Mouse (Mus musculus): ENCODE measurements around the gene Tha1. TPM values are rescaled to one million over a fixed set of nuclear protein-coding genes. Genes with fewer than 3 reads are reported as not detected.

Tha1 gene
- polyA plus RNA-seq, 1 experiment from 2014 or later: 2.5 TPM

DNA sequence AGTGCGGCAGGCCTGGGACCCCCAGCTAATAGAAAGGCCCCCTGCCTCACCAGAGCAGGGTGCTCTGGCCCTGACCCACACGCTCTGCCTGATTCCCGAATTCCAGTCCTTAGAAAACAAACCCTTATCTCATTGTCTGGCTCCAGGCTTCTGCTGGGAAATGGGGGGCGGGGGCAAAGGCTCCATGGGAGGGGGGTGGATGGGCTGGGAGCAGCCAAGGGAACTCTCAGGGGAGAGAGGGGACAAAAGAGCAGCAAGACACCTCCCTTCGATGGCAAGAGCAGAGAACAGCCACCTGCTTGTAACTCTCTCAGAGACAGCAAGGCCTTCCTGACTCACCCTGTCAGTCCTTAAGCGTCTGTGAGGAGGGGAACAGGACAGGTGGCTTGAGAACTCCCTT, 2.4 kb upstream of the Tha1 start:
- WGBS: 21% methylated on average over 6 of the region's 6 CpGs
- no peak overlapping the region for H3K9ac ChIP-seq

GRCm38 (mm10) chr11:117874419-117874818, 1.1 kb upstream of the Tha1 start:
- H3K27me3 ChIP-seq (ENCODE audit: control insufficient read depth, insufficient read depth, low read length): no peaks in the 10 kb centered on the region
- H3K9me3 ChIP-seq (ENCODE audit: control insufficient read depth, low read length): no peaks in the 10 kb centered on the region
- ATAC-seq (ENCODE audit: low FRiP score) (no peak), DNase-seq (ENCODE audit: low spot score) (no peak)
- peaks cover 27% of the 10 kb centered on the region for H3K4me1 ChIP-seq (replicated peaks; ENCODE audit: control insufficient read depth, insufficient read depth, low read length)
- H3K36me3 ChIP-seq (replicated peaks; ENCODE audit: control insufficient read depth, insufficient read depth): no peaks in the 10 kb centered on the region
- no peak overlapping the region for H3K9ac ChIP-seq
- WGBS: 58% methylated on average over 4 of the region's 4 CpGs
- H3K27ac ChIP-seq: no peak overlapping the region
- H3K4me2 ChIP-seq (replicated peaks): no peak overlapping the region
- no peak overlapping the region for H3K4me3 ChIP-seq (replicated peaks; ENCODE audit: low read length)

More for the DNA sequence above, 2.4 kb upstream of the Tha1 start:
- Histone ChIP-seq H3K4me3 (replicated peaks; ENCODE audit: low read length) (no peak overlapping the region), H3K27me3 (ENCODE audit: control insufficient read depth, insufficient read depth, low read length) (no peaks in the 10 kb centered on the region), H3K27ac (no peak overlapping the region), H3K4me2 (replicated peaks) (no peak overlapping the region), H3K9me3 (ENCODE audit: control insufficient read depth, low read length) (no peaks in the 10 kb centered on the region), H3K36me3 (replicated peaks; ENCODE audit: control insufficient read depth, insufficient read depth) (no peaks in the 10 kb centered on the region), H3K4me1 (replicated peaks; ENCODE audit: control insufficient read depth, insufficient read depth, low read length) (peaks cover 27% of the 10 kb centered on the region)
- no peak for ATAC-seq (ENCODE audit: low FRiP score)
- no peak for DNase-seq (ENCODE audit: low spot score)

GRCm38 (mm10) chr11:117871911-117872584, 1.2 kb downstream of the Tha1 start:
- Histone ChIP-seq H3K9ac (no peak overlapping the region), H3K36me3 (replicated peaks; ENCODE audit: control insufficient read depth, insufficient read depth) (no peaks in the 10 kb centered on the region), H3K27me3 (ENCODE audit: control insufficient read depth, insufficient read depth, low read length) (no peaks in the 10 kb centered on the region), H3K4me1 (replicated peaks; ENCODE audit: control insufficient read depth, insufficient read depth, low read length) (peaks cover 11% of the 10 kb centered on the region; the same call in 1 of the 2 replicates), H3K9me3 (ENCODE audit: control insufficient read depth, low read length) (no peaks in the 10 kb centered on the region), H3K27ac (no peak overlapping the region), H3K4me2 (replicated peaks) (no peak overlapping the region), H3K4me3 (replicated peaks; ENCODE audit: low read length) (no peak overlapping the region)
- no peak for DNase-seq (ENCODE audit: low spot score)
- ATAC-seq (ENCODE audit: low FRiP score): no peak
- WGBS: 67% methylated on average over 12 of the region's 12 CpGs

DNA sequence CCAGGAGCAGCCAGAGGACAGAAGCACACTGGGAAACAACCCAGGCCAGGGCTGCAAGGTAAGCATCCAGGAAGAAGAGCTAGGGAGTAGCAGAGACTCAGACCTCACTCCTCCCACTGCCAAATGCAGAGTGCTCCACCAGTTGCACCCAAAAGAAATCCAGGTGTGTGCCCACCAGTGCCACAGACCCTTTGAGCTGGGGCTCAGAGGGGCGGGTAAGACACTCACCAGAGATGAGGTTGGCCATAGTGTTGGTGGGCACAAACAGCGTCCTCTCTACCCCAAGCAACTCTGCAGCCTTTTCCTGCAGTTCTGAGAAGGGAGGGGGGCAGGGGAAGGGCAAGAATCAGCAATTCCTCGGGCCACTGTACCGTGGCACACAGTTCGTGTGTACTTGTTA, 1.9 kb downstream of the Tha1 start:
- no peaks in the 10 kb centered on the region for H3K9me3 ChIP-seq (ENCODE audit: control insufficient read depth, low read length)
- H3K36me3 ChIP-seq (replicated peaks; ENCODE audit: control insufficient read depth, insufficient read depth): no peaks in the 10 kb centered on the region
- H3K9ac ChIP-seq: no peak overlapping the region
- no peak overlapping the region for H3K4me3 ChIP-seq (replicated peaks; ENCODE audit: low read length)
- DNase-seq (ENCODE audit: low spot score): no peak
- no peaks in the 10 kb centered on the region for H3K27me3 ChIP-seq (ENCODE audit: control insufficient read depth, insufficient read depth, low read length)
- H3K27ac ChIP-seq: no peak overlapping the region
- H3K4me2 ChIP-seq (replicated peaks): no peak overlapping the region
- peaks cover 15% of the 10 kb centered on the region; the same call in 1 of the 2 replicates for H3K4me1 ChIP-seq (replicated peaks; ENCODE audit: control insufficient read depth, insufficient read depth, low read length)
- WGBS: 70% methylated on average over 5 of the region's 5 CpGs
- ATAC-seq (ENCODE audit: low FRiP score): no peak

GRCm38 (mm10) chr11:117870688-117871365, 2.5 kb downstream of the Tha1 start:
- ATAC-seq (ENCODE audit: low FRiP score) (peak; percentile 33; the same call in 1 of the 2 replicates), DNase-seq (ENCODE audit: low spot score) (peak; percentile 92)
- no peaks in the 10 kb centered on the region for H3K27me3 ChIP-seq (ENCODE audit: control insufficient read depth, insufficient read depth, low read length)
- H3K36me3 ChIP-seq (replicated peaks; ENCODE audit: control insufficient read depth, insufficient read depth): no peaks in the 10 kb centered on the region
- H3K4me1 ChIP-seq (replicated peaks; ENCODE audit: control insufficient read depth, insufficient read depth, low read length): peaks cover 21% of the 10 kb centered on the region; the same call in 1 of the 2 replicates
- no peak overlapping the region for H3K27ac ChIP-seq
- H3K9ac ChIP-seq: peak overlapping the region; percentile 35; the same call in 1 of the 2 replicates
- 37% methylated on average over 12 of the region's 12 CpGs for WGBS
- no peaks in the 10 kb centered on the region for H3K9me3 ChIP-seq (ENCODE audit: control insufficient read depth, low read length)
- H3K4me2 ChIP-seq (replicated peaks): 0 out of 2 replicates have a peak overlapping the region, but pooled peaks have one; percentile 7
- H3K4me3 ChIP-seq (replicated peaks; ENCODE audit: low read length): no peak overlapping the region

DNA sequence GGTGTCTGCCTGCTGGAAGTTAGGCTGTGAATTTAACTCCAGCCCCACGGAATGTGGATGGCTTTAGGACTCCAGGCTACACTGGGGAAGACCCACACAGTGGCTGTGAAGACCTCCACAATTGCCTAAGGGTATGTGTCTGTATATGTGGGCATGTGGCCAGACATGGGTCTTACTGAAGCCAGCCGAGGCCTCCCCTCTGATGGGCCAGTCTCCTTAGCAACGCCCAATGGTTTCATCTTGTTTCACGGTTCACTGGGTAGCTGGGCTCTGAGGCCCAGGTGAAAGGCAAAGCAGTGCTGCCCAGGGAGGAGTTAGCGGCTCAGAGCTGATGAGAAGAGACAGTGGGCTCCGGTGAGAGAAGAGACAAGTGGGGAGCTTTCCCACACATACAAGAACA, 7.3 kb downstream of the Tha1 start:
- no peak overlapping the region; the same call in 1 of the 2 replicates for H3K9ac ChIP-seq

GRCm38 (mm10) chr11:117864805-117865204, 8.5 kb downstream of the Tha1 start:
- Histone ChIP-seq H3K27ac (no peak overlapping the region), H3K4me1 (replicated peaks; ENCODE audit: control insufficient read depth, insufficient read depth, low read length) (peaks cover 12% of the 10 kb centered on the region; the same call in 1 of the 2 replicates), H3K36me3 (replicated peaks; ENCODE audit: control insufficient read depth, insufficient read depth) (no peaks in the 10 kb centered on the region), H3K9me3 (ENCODE audit: control insufficient read depth, low read length) (no peaks in the 10 kb centered on the region), H3K27me3 (ENCODE audit: control insufficient read depth, insufficient read depth, low read length) (peaks cover 15% of the 10 kb centered on the region; the same call in 1 of the 2 replicates), H3K4me2 (replicated peaks) (no peak overlapping the region), H3K4me3 (replicated peaks; ENCODE audit: low read length) (no peak overlapping the region), H3K9ac (no peak overlapping the region)
- DNase-seq (ENCODE audit: low spot score) (no peak), ATAC-seq (ENCODE audit: low FRiP score) (no peak)
- 61% methylated on average over 2 of the region's 2 CpGs for WGBS

More for the DNA sequence above, 7.3 kb downstream of the Tha1 start:
- ATAC-seq (ENCODE audit: low FRiP score) (peak; percentile 13; the same call in 1 of the 2 replicates), DNase-seq (ENCODE audit: low spot score) (no peak)
- H3K4me3 ChIP-seq (replicated peaks; ENCODE audit: low read length): no peak overlapping the region
- H3K4me2 ChIP-seq (replicated peaks): no peak overlapping the region
- no peaks in the 10 kb centered on the region for H3K36me3 ChIP-seq (replicated peaks; ENCODE audit: control insufficient read depth, insufficient read depth)
- H3K27ac ChIP-seq: peak overlapping the region; percentile 43; the same call in 1 of the 2 replicates
- H3K27me3 ChIP-seq (ENCODE audit: control insufficient read depth, insufficient read depth, low read length): peaks cover 9% of the 10 kb centered on the region; the same call in 1 of the 2 replicates
- no peaks in the 10 kb centered on the region for H3K9me3 ChIP-seq (ENCODE audit: control insufficient read depth, low read length)
- peaks cover 12% of the 10 kb centered on the region; the same call in 1 of the 2 replicates for H3K4me1 ChIP-seq (replicated peaks; ENCODE audit: control insufficient read depth, insufficient read depth, low read length)
- 9% methylated on average over 6 of the region's 6 CpGs for WGBS

DNA sequence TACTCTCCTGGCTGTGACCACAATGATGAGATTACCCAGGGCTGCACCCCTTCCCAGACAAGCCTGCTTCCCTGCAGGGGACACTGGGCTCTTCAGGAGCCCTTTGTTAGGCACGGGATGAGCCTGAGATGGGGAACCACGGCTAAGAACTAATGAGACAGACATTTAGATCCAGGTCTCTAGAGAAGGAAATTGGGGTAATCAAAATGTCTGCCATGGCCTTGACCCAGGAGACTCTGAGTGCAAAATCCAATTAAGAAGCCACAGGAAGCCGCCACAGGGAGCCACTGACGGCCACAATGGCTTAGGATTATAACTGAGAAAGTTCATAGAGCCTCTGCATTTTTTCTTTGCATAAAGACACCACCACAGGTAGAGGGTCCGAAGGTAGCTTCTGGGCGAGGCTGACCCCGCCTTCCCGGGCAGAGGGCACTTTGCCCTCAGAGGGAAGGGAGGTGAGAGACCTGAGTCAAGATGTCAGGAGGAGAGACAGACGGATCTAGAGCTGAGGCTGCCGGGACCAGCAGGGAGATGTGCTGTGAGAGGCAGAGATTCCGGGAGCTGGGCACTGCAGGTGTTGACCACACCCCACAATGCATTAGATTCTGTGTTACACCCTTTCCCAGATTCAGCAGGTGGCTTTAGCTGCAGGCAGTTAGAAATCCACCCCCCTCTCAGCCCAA, 10.0 kb downstream of the Tha1 start:
- Histone ChIP-seq H3K27me3 (ENCODE audit: control insufficient read depth, insufficient read depth, low read length) (peaks cover 15% of the 10 kb centered on the region; the same call in 1 of the 2 replicates), H3K4me2 (replicated peaks) (no peak overlapping the region), H3K4me3 (replicated peaks; ENCODE audit: low read length) (no peak overlapping the region), H3K27ac (no peak overlapping the region), H3K4me1 (replicated peaks; ENCODE audit: control insufficient read depth, insufficient read depth, low read length) (peaks cover 12% of the 10 kb centered on the region; the same call in 1 of the 2 replicates), H3K9me3 (ENCODE audit: control insufficient read depth, low read length) (no peaks in the 10 kb centered on the region), H3K36me3 (replicated peaks; ENCODE audit: control insufficient read depth, insufficient read depth) (no peaks in the 10 kb centered on the region), H3K9ac (no peak overlapping the region)
- no peak for ATAC-seq (ENCODE audit: low FRiP score)
- no peak for DNase-seq (ENCODE audit: low spot score)
- WGBS: 35% methylated on average over 11 of the region's 11 CpGs

DNA sequence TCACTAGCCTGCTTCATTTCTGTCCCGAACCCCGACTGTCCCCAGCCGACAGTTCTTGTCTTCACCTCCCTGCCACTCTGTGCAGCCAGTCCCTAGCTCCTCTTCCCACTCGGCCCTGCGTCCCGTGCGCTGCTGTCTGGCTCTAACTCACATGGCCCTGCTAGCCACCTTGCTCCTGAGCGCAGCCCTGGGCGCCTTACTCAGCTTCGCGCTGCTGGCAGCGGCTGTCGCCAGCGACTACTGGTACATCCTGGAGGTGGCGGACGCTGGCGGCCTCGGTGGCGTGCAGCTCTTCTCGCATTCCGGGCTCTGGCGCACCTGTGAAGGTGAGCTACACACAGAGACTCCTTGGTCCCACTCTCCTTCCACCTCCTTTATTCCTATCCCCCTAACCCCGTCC, 12.7 kb downstream of the Tha1 start, which contains the start of gene Tmem235:
Tmem235 (plus strand) TSS at position 152 of the 400 bp plus-strand sequence.
- 5% methylated on average over 23 of the region's 23 CpGs for WGBS

More for the DNA sequence above, 12.7 kb downstream of the Tha1 start, which contains the start of gene Tmem235:
- DNase-seq (ENCODE audit: low spot score) (no peak), ATAC-seq (ENCODE audit: low FRiP score) (no peak)
- no peak within 1 kb of the TSS for H3K9ac ChIP-seq
- H3K4me1 ChIP-seq (replicated peaks; ENCODE audit: control insufficient read depth, insufficient read depth, low read length): no peaks in the 10 kb centered on the region
- H3K9me3 ChIP-seq (ENCODE audit: control insufficient read depth, low read length): no peaks in the 10 kb centered on the region
- H3K4me2 ChIP-seq (replicated peaks): 0 out of 2 replicates have a peak within 1 kb of the TSS, but pooled peaks have one; percentile 16
- 0 out of 2 replicates have a peak, but pooled peaks cover 3% of the 10 kb centered on the region for H3K36me3 ChIP-seq (replicated peaks; ENCODE audit: control insufficient read depth, insufficient read depth)
- H3K27ac ChIP-seq: no peak within 1 kb of the TSS
- peaks cover 15% of the 10 kb centered on the region; the same call in 1 of the 2 replicates for H3K27me3 ChIP-seq (ENCODE audit: control insufficient read depth, insufficient read depth, low read length)
- no peak within 1 kb of the TSS for H3K4me3 ChIP-seq (replicated peaks; ENCODE audit: low read length)
